18 mouse cellular contexts compared by ENCODE assay signal in genomic region chr8:89012024-89012712, GRCm38 (mm10). TPM values are rescaled to one million over a fixed set of nuclear protein-coding genes. Genes with fewer than 3 reads are reported as not detected.
DNase-seq lines count a peak whose midpoint lies in the region; ATAC-seq and TF ChIP-seq lines count a peak whose summit lies in the region.
"Had no signal": no experiment of that assay in that cellular context is flagged by ENCODE, and none has a peak within 500 bp of the region (broad histone marks: within the 10 kb centered on the region; RNA-seq: fewer than 3 reads in every experiment).

No protein-coding gene starts in this region.

- no peaks in the 10 kb centered on the region for H3K9me3 ChIP-seq in intestine, embryonic 14.5 days (ENCODE audit: control insufficient read depth, low read length)
- H3K9me3 ChIP-seq in liver, embryonic 16.5 days (replicated peaks; ENCODE audit: control insufficient read depth, low read length) = no peaks in the 10 kb centered on the region
- H3K9me3 ChIP-seq: forebrain, embryonic 13.5 days; limb, embryonic 15.5 days; neural tube, embryonic 12.5 days had no signal

- H3K27ac ChIP-seq in intestine, embryonic 14.5 days (ENCODE audit: low read depth) = no peak overlapping the region
- H3K27ac ChIP-seq in liver, embryonic 16.5 days (ENCODE audit: low read length) = peak overlapping the region; percentile 50
- no peak overlapping the region for H3K27ac ChIP-seq in thymus, adult 2 months (ENCODE audit: control insufficient read depth, insufficient read depth, low read length)
- H3K27ac ChIP-seq: forebrain, embryonic 13.5 days; hindbrain, postnatal 0 days; limb, embryonic 15.5 days; neural tube, embryonic 12.5 days had no signal

- no peak for ATAC-seq in intestine, embryonic 14.5 days (replicated peaks; ENCODE audit: low FRiP score, low TSS enrichment, low read depth)
- ATAC-seq in liver, embryonic 16.5 days (ENCODE audit: low read depth) = 0 out of 2 replicates have a peak, but pooled peaks have one; percentile 39
- no peak for ATAC-seq in monocyte, adult 5-6 weeks (replicated peaks; ENCODE audit: insufficient number of reproducible peaks, low FRiP score, low TSS enrichment, poor library complexity, severe bottlenecking)
- ATAC-seq: activated CD4-positive, CD25-positive, alpha-beta regulatory T cell, adult 4 months; forebrain, embryonic 13.5 days; hindbrain, postnatal 0 days had no signal

- DNase-seq in kidney, adult 9 months = peak; percentile 56
- DNase-seq in kidney, adult 8-10 months = no peak
- peak; percentile 92 for DNase-seq in ES-CJ7 (ENCODE audit: low read depth, low spot score)
- DNase-seq in intestine, embryonic 14.5 days (ENCODE audit: low spot score) = no peak
- no peak for DNase-seq in thymus, adult 2 months
- DNase-seq: adrenal gland, postnatal 25 days; cerebellum, adult 8-10 months; gastrocnemius, postnatal 36 days; lung, postnatal 10 days; thymus, postnatal 25 days had no signal

- no peak overlapping the region for H3K4me3 ChIP-seq in intestine, embryonic 14.5 days (ENCODE audit: low read depth, low read length)
- H3K4me3 ChIP-seq in liver, embryonic 16.5 days (ENCODE audit: low read depth, low read length) = no peak overlapping the region
- no peak overlapping the region for H3K4me3 ChIP-seq in thymus, adult 2 months (ENCODE audit: control insufficient read depth, insufficient read depth, low read length)
- H3K4me3 ChIP-seq: forebrain, embryonic 13.5 days; limb, embryonic 15.5 days; megakaryocyte, embryonic 14.5 days; neural tube, embryonic 12.5 days had no signal

- WGBS in intestine, embryonic 14.5 days = 28% methylated on average over 12 of the region's 12 CpGs
- 35% methylated on average over 12 of the region's 12 CpGs for WGBS in liver, embryonic 16.5 days (ENCODE audit: insufficient replicate concordance)
- 52% methylated on average over 12 of the region's 12 CpGs for WGBS in thymus, adult 2 months

- no peak for TF ChIP-seq CTCF in thymus, adult 2 months (IDR thresholded peaks at IDR 0.05; ENCODE audit: borderline replicate concordance, control insufficient read depth, extremely low read depth, insufficient read depth, low read length, poor library complexity)

- no peak overlapping the region for H3K9ac ChIP-seq in intestine, embryonic 14.5 days (ENCODE audit: low read length)
- no peak overlapping the region for H3K9ac ChIP-seq in liver, embryonic 16.5 days (ENCODE audit: low read depth, low read length)
- H3K9ac ChIP-seq: forebrain, embryonic 13.5 days; limb, embryonic 15.5 days; neural tube, embryonic 12.5 days had no signal

- H3K4me1 ChIP-seq in intestine, embryonic 14.5 days (replicated peaks; ENCODE audit: control insufficient read depth, insufficient read depth, low read length) = peaks cover 8% of the 10 kb centered on the region; the same call in 1 of the 2 replicates
- no peaks in the 10 kb centered on the region; the same call in 1 of the 2 replicates for H3K4me1 ChIP-seq in liver, embryonic 16.5 days (ENCODE audit: control insufficient read depth, low read depth, low read length)
- no peaks in the 10 kb centered on the region for H3K4me1 ChIP-seq in thymus, adult 2 months (replicated peaks; ENCODE audit: control insufficient read depth, insufficient read depth, low read length)
- H3K4me1 ChIP-seq: megakaryocyte, embryonic 14.5 days had no signal

- 0 out of 2 replicates have a peak overlapping the region, but pooled peaks have one; percentile 7 for H3K4me2 ChIP-seq in intestine, embryonic 14.5 days (ENCODE audit: low read length)
- H3K4me2 ChIP-seq in liver, embryonic 16.5 days (ENCODE audit: low read depth, low read length) = no peak overlapping the region
- H3K4me2 ChIP-seq: forebrain, embryonic 13.5 days; limb, embryonic 15.5 days; neural tube, embryonic 12.5 days had no signal

- TF ChIP-seq POLR2A in thymus, adult 2 months (IDR thresholded peaks at IDR 0.05; ENCODE audit: control insufficient read depth, extremely low read depth, insufficient read depth, low read length, poor library complexity) = no peak

- H3K36me3 ChIP-seq in intestine, embryonic 14.5 days (ENCODE audit: control insufficient read depth, insufficient read depth, low read length) = no peaks in the 10 kb centered on the region
- H3K36me3 ChIP-seq in liver, embryonic 16.5 days (ENCODE audit: control insufficient read depth, insufficient read depth) = no peaks in the 10 kb centered on the region
- H3K36me3 ChIP-seq in thymus, adult 2 months (ENCODE audit: control insufficient read depth, insufficient read depth, low read length) = no peaks in the 10 kb centered on the region
- H3K36me3 ChIP-seq: limb, embryonic 15.5 days; neural tube, embryonic 12.5 days had no signal

- peaks cover 5% of the 10 kb centered on the region for H3K27me3 ChIP-seq in intestine, embryonic 14.5 days (replicated peaks; ENCODE audit: control insufficient read depth, insufficient read depth, low read length)
- peaks cover 2% of the 10 kb centered on the region for H3K27me3 ChIP-seq in liver, embryonic 16.5 days (ENCODE audit: control insufficient read depth, insufficient read depth, low read depth, low read length)
- no peaks in the 10 kb centered on the region for H3K27me3 ChIP-seq in thymus, adult 2 months (ENCODE audit: control insufficient read depth, insufficient read depth, low read length)

RNA-seq across cellular contexts. Expression of gene Sall1, which starts 31.8 kb away (rescaled TPM):
- polyA plus RNA-seq in intestine, embryonic 14.5 days (2014; fragmentation: Nextera tagmentation; extraction: Ambion mirVana) = 2.8 and 3.3 TPM in 2 replicates
- 1.3 TPM in 2 replicates for polyA plus RNA-seq in liver, embryonic 16.5 days (2015; fragmentation: Nextera tagmentation; extraction: Ambion mirVana)
- polyA plus RNA-seq in thymus, adult 2 months (2012; rRNA removed) = 0.03 and 0.04 TPM in 2 replicates
- not detected in 3 replicates for total RNA-seq in monocyte, adult 5-6 weeks (2017)
- total RNA-seq: adrenal gland, postnatal 25 days; gastrocnemius, postnatal 36 days had no signal
- polyA plus RNA-seq: activated CD4-positive, CD25-positive, alpha-beta regulatory T cell, adult 4 months had no signal

Comparison
In these comparisons a context has a peak if more than half of its experiments do, and no peak if none do; other contexts are left out.
1. DNase-seq: peak in kidney, adult 9 months (single experiment) and ES-CJ7 (single experiment); none in kidney, adult 8-10 months (0 of 2), intestine, embryonic 14.5 days (single experiment) and thymus, adult 2 months (single experiment).